8 mouse cellular contexts compared by ENCODE assay signal in genomic region chr7:16048164-16048564, GRCm38 (mm10). TPM values are rescaled to one million over a fixed set of nuclear protein-coding genes. Genes with fewer than 3 reads are reported as not detected.
DNase-seq lines count a peak whose midpoint lies in the region; ATAC-seq and TF ChIP-seq lines count a peak whose summit lies in the region.

No protein-coding gene starts in this region.

- no peaks in the 10 kb centered on the region for H3K9me3 ChIP-seq in E14TG2a.4 (ENCODE audit: low read length)
- no peaks in the 10 kb centered on the region for H3K9me3 ChIP-seq in forebrain, embryonic 12.5 days
- H3K9me3 ChIP-seq in heart, postnatal 0 days (replicated peaks; ENCODE audit: control insufficient read depth, low read length): no peaks in the 10 kb centered on the region
- no peaks in the 10 kb centered on the region for H3K9me3 ChIP-seq in liver, postnatal 0 days (ENCODE audit: low read length)
- H3K9me3 ChIP-seq in neural tube, embryonic 14.5 days (ENCODE audit: control insufficient read depth, low read length): no peaks in the 10 kb centered on the region

- H3K4me3 ChIP-seq in E14TG2a.4 (replicated peaks; ENCODE audit: low read length): peak overlapping the region; percentile 94
- H3K4me3 ChIP-seq in forebrain, embryonic 12.5 days (replicated peaks): peak overlapping the region; percentile 90
- peak overlapping the region; percentile 81 for H3K4me3 ChIP-seq in heart, postnatal 0 days (ENCODE audit: low read depth, low read length)
- H3K4me3 ChIP-seq in liver, postnatal 0 days (ENCODE audit: low read depth, low read length): peak overlapping the region; percentile 87
- H3K4me3 ChIP-seq in neural tube, embryonic 14.5 days (ENCODE audit: low read depth, low read length): peak overlapping the region; percentile 82

- TF ChIP-seq EP300 in heart, postnatal 0 days (IDR thresholded peaks at IDR 0.05; ENCODE audit: low read depth): no peak
- no peak for TF ChIP-seq EP300 in liver, postnatal 0 days (IDR thresholded peaks at IDR 0.05; ENCODE audit: low read depth)

- H3K4me1 ChIP-seq in E14TG2a.4 (replicated peaks; ENCODE audit: low read depth, low read length): peaks cover 74% of the 10 kb centered on the region
- H3K4me1 ChIP-seq in forebrain, embryonic 12.5 days: peaks cover 53% of the 10 kb centered on the region
- peaks cover 35% of the 10 kb centered on the region for H3K4me1 ChIP-seq in heart, postnatal 0 days (ENCODE audit: control insufficient read depth, insufficient read depth)
- H3K4me1 ChIP-seq in liver, postnatal 0 days (ENCODE audit: insufficient read depth): peaks cover 58% of the 10 kb centered on the region
- peaks cover 36% of the 10 kb centered on the region for H3K4me1 ChIP-seq in neural tube, embryonic 14.5 days (ENCODE audit: control insufficient read depth, insufficient read depth, low read length)

- H3K4me2 ChIP-seq in forebrain, embryonic 12.5 days: peak overlapping the region; percentile 69
- peak overlapping the region; percentile 82 for H3K4me2 ChIP-seq in heart, postnatal 0 days (ENCODE audit: low read depth, low read length)
- H3K4me2 ChIP-seq in liver, postnatal 0 days (ENCODE audit: low read depth, low read length): peak overlapping the region; percentile 82
- peak overlapping the region; percentile 76 for H3K4me2 ChIP-seq in neural tube, embryonic 14.5 days (ENCODE audit: low read depth, low read length)

- DNase-seq in c-Kit-positive CD71-positive TER-119-positive erythroid progenitor cells, embryonic 14.5 days (ENCODE audit: low spot score): peak; percentile 99
- DNase-seq in heart, postnatal 0 days (ENCODE audit: low spot score): peak; percentile 98
- peak; percentile 96 to 97 for DNase-seq in kidney, postnatal 4 days
- DNase-seq in liver, postnatal 0 days: peak; percentile 98
- DNase-seq in testis, postnatal 10 days (ENCODE audit: low spot score): peak; percentile 97

- WGBS in forebrain, embryonic 12.5 days: 0% methylated on average over 18 of the region's 20 CpGs
- WGBS in heart, postnatal 0 days: under 1% methylated on average over 19 of the region's 20 CpGs
- WGBS in liver, postnatal 0 days (ENCODE audit: insufficient replicate concordance): 0% methylated on average over 19 of the region's 20 CpGs
- WGBS in neural tube, embryonic 14.5 days: 0% methylated on average over 19 of the region's 20 CpGs

- peak; percentile 87 for ATAC-seq in forebrain, embryonic 12.5 days (ENCODE audit: low FRiP score)
- peak; percentile 81 for ATAC-seq in heart, postnatal 0 days (ENCODE audit: insufficient read depth, low read depth)
- peak; percentile 78 for ATAC-seq in liver, postnatal 0 days
- ATAC-seq in neural tube, embryonic 14.5 days (ENCODE audit: low read depth): peak; percentile 86

- H3K27ac ChIP-seq in forebrain, embryonic 12.5 days: peak overlapping the region; percentile 97
- peak overlapping the region; percentile 94 for H3K27ac ChIP-seq in heart, postnatal 0 days (ENCODE audit: low read depth)
- peak overlapping the region; percentile 94 for H3K27ac ChIP-seq in liver, postnatal 0 days (ENCODE audit: low read depth)
- peak overlapping the region; percentile 94 for H3K27ac ChIP-seq in neural tube, embryonic 14.5 days (ENCODE audit: low read depth, low read length)

- H3K27me3 ChIP-seq in E14TG2a.4 (ENCODE audit: insufficient read depth, low read length): no peaks in the 10 kb centered on the region
- H3K27me3 ChIP-seq in forebrain, embryonic 12.5 days: no peaks in the 10 kb centered on the region
- no peaks in the 10 kb centered on the region for H3K27me3 ChIP-seq in heart, postnatal 0 days (ENCODE audit: control insufficient read depth, insufficient read depth, low read length)
- no peaks in the 10 kb centered on the region for H3K27me3 ChIP-seq in liver, postnatal 0 days (ENCODE audit: insufficient read depth, low read length)
- H3K27me3 ChIP-seq in neural tube, embryonic 14.5 days (ENCODE audit: control insufficient read depth, insufficient read depth, low read length): no peaks in the 10 kb centered on the region

- H3K9ac ChIP-seq in forebrain, embryonic 12.5 days: peak overlapping the region; percentile 87
- H3K9ac ChIP-seq in heart, postnatal 0 days (replicated peaks; ENCODE audit: low read depth, low read length): peak overlapping the region; percentile 96
- peak overlapping the region; percentile 95 for H3K9ac ChIP-seq in liver, postnatal 0 days (replicated peaks)
- H3K9ac ChIP-seq in neural tube, embryonic 14.5 days (replicated peaks; ENCODE audit: low read depth, low read length): peak overlapping the region; percentile 100

- peaks cover 20% of the 10 kb centered on the region for H3K36me3 ChIP-seq in E14TG2a.4 (ENCODE audit: insufficient read depth, low read length)
- no peaks in the 10 kb centered on the region; the same call in 1 of the 2 replicates for H3K36me3 ChIP-seq in forebrain, embryonic 12.5 days (replicated peaks)
- H3K36me3 ChIP-seq in heart, postnatal 0 days (replicated peaks; ENCODE audit: control insufficient read depth, insufficient read depth, low read length): no peaks in the 10 kb centered on the region
- no peaks in the 10 kb centered on the region for H3K36me3 ChIP-seq in liver, postnatal 0 days (replicated peaks; ENCODE audit: insufficient read depth, low read length)
- H3K36me3 ChIP-seq in neural tube, embryonic 14.5 days (ENCODE audit: control insufficient read depth, insufficient read depth, low read length): no peaks in the 10 kb centered on the region

- TF ChIP-seq CTCF in E14TG2a.4 (conservative IDR thresholded peaks at IDR 0.05; ENCODE audit: low read length): no peak
- TF ChIP-seq CTCF in heart, postnatal 0 days (IDR thresholded peaks at IDR 0.05; ENCODE audit: low read depth): no peak
- TF ChIP-seq CTCF in liver, postnatal 0 days (IDR thresholded peaks at IDR 0.05; ENCODE audit: low read depth): no peak

RNA-seq across cellular contexts. Expression of gene Bicra, which starts 0.4 kb away (rescaled TPM):
- polyA plus RNA-seq in forebrain, embryonic 12.5 days (2016; fragmentation: Nextera tagmentation; extraction: Ambion mirVana): 9.1 and 9.5 TPM in 2 replicates
- total RNA-seq in heart, postnatal 0 days (2014; rRNA removed; ENCODE audit: low replicate concordance): 2.6 and 7.2 TPM in 2 replicates
- polyA plus RNA-seq in heart, postnatal 0 days (2015; fragmentation: Nextera tagmentation; extraction: Ambion mirVana): 2.0 and 2.4 TPM in 2 replicates
- 0.95 and 1.0 TPM in 2 replicates for polyA plus RNA-seq in liver, postnatal 0 days (2015; fragmentation: Nextera tagmentation; extraction: Ambion mirVana)
- 8.6 and 9.6 TPM in 2 replicates for polyA plus RNA-seq in neural tube, embryonic 14.5 days (2014; fragmentation: Nextera tagmentation; extraction: Ambion mirVana)

RNA-seq across cellular contexts. Expression of gene Zfp541, which starts 13.4 kb away (rescaled TPM):
- not detected in 2 replicates for polyA plus RNA-seq in forebrain, embryonic 12.5 days (2016; fragmentation: Nextera tagmentation; extraction: Ambion mirVana)
- 0.54 TPM in 1 of 2 replicates, not detected in the other for total RNA-seq in heart, postnatal 0 days (2014; rRNA removed; ENCODE audit: low replicate concordance)
- polyA plus RNA-seq in heart, postnatal 0 days (2015; fragmentation: Nextera tagmentation; extraction: Ambion mirVana): not detected in 2 replicates
- polyA plus RNA-seq in liver, postnatal 0 days (2015; fragmentation: Nextera tagmentation; extraction: Ambion mirVana): not detected in 2 replicates
- polyA plus RNA-seq in neural tube, embryonic 14.5 days (2014; fragmentation: Nextera tagmentation; extraction: Ambion mirVana): 0.07 and 0.10 TPM in 2 replicates

RNA-seq across cellular contexts. Expression of gene Napa, which starts 50.1 kb away (rescaled TPM):
- polyA plus RNA-seq in forebrain, embryonic 12.5 days (2016; fragmentation: Nextera tagmentation; extraction: Ambion mirVana): 150 and 156 TPM in 2 replicates
- total RNA-seq in heart, postnatal 0 days (2014; rRNA removed; ENCODE audit: low replicate concordance): 259 and 452 TPM in 2 replicates
- 144 and 154 TPM in 2 replicates for polyA plus RNA-seq in heart, postnatal 0 days (2015; fragmentation: Nextera tagmentation; extraction: Ambion mirVana)
- polyA plus RNA-seq in liver, postnatal 0 days (2015; fragmentation: Nextera tagmentation; extraction: Ambion mirVana): 96.6 and 105 TPM in 2 replicates
- polyA plus RNA-seq in neural tube, embryonic 14.5 days (2014; fragmentation: Nextera tagmentation; extraction: Ambion mirVana): 252 and 259 TPM in 2 replicates

Comparison
In these comparisons a context has a peak if more than half of its experiments do, and no peak if none do; other contexts are left out.
1. Peak in every context shown above with its lines: DNase-seq, ATAC-seq, H3K4me3 ChIP-seq and H3K27ac ChIP-seq.